Mouse (Mus musculus) limb, embryonic 11.5 days (tissue): ENCODE data around the gene Plekha8. TPM values are rescaled to one million over a fixed set of nuclear protein-coding genes. Genes with fewer than 3 reads are reported as not detected.

Experiments
- ATAC-seq: fragments of 200-750 bp; cut with Nextera tagmentation; 2 replicates; pipeline ENCODE4 v1.8.0; 2017; ENCODE audit warnings: low read depth; ENCODE audit not compliant: insufficient number of reproducible peaks, low FRiP score, low TSS enrichment
- DNase-seq: peaks from one replicate; pipeline ENCODE4 v3.0.0-alpha.2; 2015; ENCODE audit warnings: low spot score
- H3K27ac ChIP-seq: fragments of 300-500 bp; sonication (generic); replicated peaks from 2 replicates; pipeline ENCODE4 v1.5.1; 2014; ENCODE audit warnings: low read depth, mild to moderate bottlenecking, low read length
- H3K27me3 ChIP-seq: fragments of 300-500 bp; sonication (generic); 2 replicates; pipeline ENCODE4 v1.6.1; 2014; ENCODE audit warnings: mild to moderate bottlenecking, low read length, mixed read lengths; ENCODE audit not compliant: control insufficient read depth, insufficient read depth
- H3K36me3 ChIP-seq: fragments of 300-500 bp; sonication (generic); 2 replicates; pipeline ENCODE4 v1.6.1; 2014; ENCODE audit warnings: mild to moderate bottlenecking, low read length, moderate library complexity, mixed read lengths; ENCODE audit not compliant: control insufficient read depth, insufficient read depth
- H3K4me1 ChIP-seq: fragments of 300-500 bp; sonication (generic); 2 replicates; pipeline ENCODE4 v1.6.1; 2014; ENCODE audit warnings: low read length, mixed read lengths; ENCODE audit not compliant: control insufficient read depth, insufficient read depth
- H3K4me2 ChIP-seq: fragments of 300-500 bp; sonication (generic); 2 replicates; pipeline ENCODE4 v1.6.1; 2014; ENCODE audit warnings: low read depth, mild to moderate bottlenecking, moderate library complexity; ENCODE audit not compliant: severe bottlenecking
- H3K4me3 ChIP-seq: fragments of 300-500 bp; sonication (generic); 2 replicates; pipeline ENCODE4 v1.5.1; 2014; ENCODE audit warnings: low read depth, low read length
- H3K9ac ChIP-seq: fragments of 300-500 bp; sonication (generic); 2 replicates; pipeline ENCODE4 v1.6.1; 2014; ENCODE audit warnings: mild to moderate bottlenecking, low read length
- H3K9me3 ChIP-seq: fragments of 300-500 bp; sonication (generic); 2 replicates; pipeline ENCODE4 v1.6.1; 2016; ENCODE audit warnings: low read length; ENCODE audit not compliant: control insufficient read depth
- WGBS: fragments of 180-500 bp; shearing (Covaris S2); extraction: QIAGEN DNeasy Blood & Tissue Kit; methylation state at CpG from one replicate; pipeline ENCODE4 v1.1.7; 2014; 5-methylcytosine and 5-hydroxymethylcytosine counted together
- polyA plus RNA-seq: library from polyadenylated mRNA; unstranded; fragments of >200 nt; fragmentation: Nextera tagmentation; extraction: Ambion mirVana; gene quantifications from 2 replicates; pipeline ENCODE4 v1.2.1, GENCODE M21; 2014

Gene Plekha8
- polyA plus RNA-seq, 1 experiment from 2014 or later = 26.5 TPM

- Histone ChIP-seq H3K36me3 (no peaks in the 10 kb centered on the region), H3K27me3 (no peaks in the 10 kb centered on the region), H3K4me3 (peak overlapping the region; percentile 40), H3K4me1 (0 out of 2 replicates have a peak, but pooled peaks cover 5% of the 10 kb centered on the region), H3K9me3 (no peaks in the 10 kb centered on the region), H3K4me2 (peak overlapping the region; percentile 79), H3K27ac (no peak overlapping the region; the same call in 1 of the 2 replicates), H3K9ac (peak overlapping the region; percentile 43; the same call in 1 of the 2 replicates)
- ATAC-seq = no peak
- WGBS = 20% methylated on average over 6 of the region's 6 CpGs
- no peak for DNase-seq
Measured at GRCm38 (mm10) chr6:54566546-54566919, 28.4 kb upstream of the Plekha8 start.

GRCm38 (mm10) chr6:54569776-54570175 lies 25.1 kb upstream of the Plekha8 start:
- Histone ChIP-seq H3K27ac (no peak overlapping the region), H3K4me3 (no peak overlapping the region)
- ATAC-seq = no peak

GRCm38 (mm10) chr6:54573218-54573955 lies 21.5 kb upstream of the Plekha8 start:
- WGBS = 44% methylated on average over 6 of the region's 6 CpGs
- Histone ChIP-seq H3K9me3 (no peaks in the 10 kb centered on the region), H3K9ac (no peak overlapping the region), H3K27me3 (no peaks in the 10 kb centered on the region), H3K4me1 (0 out of 2 replicates have a peak, but pooled peaks cover 6% of the 10 kb centered on the region), H3K27ac (no peak overlapping the region), H3K36me3 (no peaks in the 10 kb centered on the region), H3K4me2 (no peak overlapping the region), H3K4me3 (no peak overlapping the region)
- ATAC-seq = no peak
- no peak for DNase-seq

More at GRCm38 (mm10) chr6:54569776-54570175, 25.1 kb upstream of the Plekha8 start:
- Histone ChIP-seq H3K9ac (no peak overlapping the region), H3K9me3 (no peaks in the 10 kb centered on the region), H3K4me1 (0 out of 2 replicates have a peak, but pooled peaks cover 5% of the 10 kb centered on the region), H3K4me2 (no peak overlapping the region), H3K27me3 (no peaks in the 10 kb centered on the region), H3K36me3 (no peaks in the 10 kb centered on the region)
- no peak for DNase-seq
- 38% methylated on average over 7 of the region's 7 CpGs for WGBS

- no peaks in the 10 kb centered on the region for H3K9me3 ChIP-seq
- no peaks in the 10 kb centered on the region for H3K36me3 ChIP-seq
- WGBS = 23% methylated on average over 2 of the region's 2 CpGs
- ATAC-seq = no peak
- H3K4me1 ChIP-seq = peaks cover under 1% of the 10 kb centered on the region; the same call in 1 of the 2 replicates
- H3K9ac ChIP-seq = no peak overlapping the region
- H3K4me3 ChIP-seq = no peak overlapping the region
- peak; percentile 59 for DNase-seq
- H3K4me2 ChIP-seq = no peak overlapping the region
- H3K27ac ChIP-seq = no peak overlapping the region
- H3K27me3 ChIP-seq = no peaks in the 10 kb centered on the region
Measured at GRCm38 (mm10) chr6:54586175-54586574, 8.7 kb upstream of the Plekha8 start.

- H3K4me3 ChIP-seq = no peak overlapping the region
- H3K9ac ChIP-seq = no peak overlapping the region
- no peak for ATAC-seq
- no peak overlapping the region for H3K27ac ChIP-seq
- no peaks in the 10 kb centered on the region for H3K27me3 ChIP-seq
- no peak overlapping the region for H3K4me2 ChIP-seq
- H3K36me3 ChIP-seq = no peaks in the 10 kb centered on the region
- H3K4me1 ChIP-seq = peaks cover 5% of the 10 kb centered on the region; the same call in 1 of the 2 replicates
- 84% methylated on average over 8 of the region's 8 CpGs for WGBS
- H3K9me3 ChIP-seq = no peaks in the 10 kb centered on the region
- DNase-seq = no peak
Measured at GRCm38 (mm10) chr6:54586911-54587310, 8.0 kb upstream of the Plekha8 start.

- no peak overlapping the region for H3K4me2 ChIP-seq
- DNase-seq = no peak
- H3K4me3 ChIP-seq = no peak overlapping the region
- WGBS = 74% methylated on average over 4 of the region's 4 CpGs
- no peaks in the 10 kb centered on the region for H3K36me3 ChIP-seq
- no peaks in the 10 kb centered on the region for H3K9me3 ChIP-seq
- no peak overlapping the region for H3K27ac ChIP-seq
- H3K4me1 ChIP-seq = peaks cover 5% of the 10 kb centered on the region; the same call in 1 of the 2 replicates
- no peaks in the 10 kb centered on the region for H3K27me3 ChIP-seq
- no peak overlapping the region for H3K9ac ChIP-seq
- no peak for ATAC-seq
Measured at GRCm38 (mm10) chr6:54587683-54588082, 7.2 kb upstream of the Plekha8 start.

- Histone ChIP-seq H3K27me3 (no peaks in the 10 kb centered on the region), H3K4me1 (peaks cover 5% of the 10 kb centered on the region; the same call in 1 of the 2 replicates), H3K9ac (no peak overlapping the region), H3K27ac (no peak overlapping the region), H3K4me2 (no peak overlapping the region), H3K4me3 (no peak overlapping the region), H3K36me3 (no peaks in the 10 kb centered on the region), H3K9me3 (no peaks in the 10 kb centered on the region)
- ATAC-seq (no peak), DNase-seq (no peak)
- 75% methylated on average over 1 of the region's 1 CpGs for WGBS
Measured at GRCm38 (mm10) chr6:54588212-54588611, 6.7 kb upstream of the Plekha8 start.

- 95% methylated on average over 2 of the region's 2 CpGs for WGBS
- H3K27me3 ChIP-seq = no peaks in the 10 kb centered on the region
- DNase-seq (no peak), ATAC-seq (no peak)
- no peaks in the 10 kb centered on the region for H3K36me3 ChIP-seq
- no peak overlapping the region for H3K27ac ChIP-seq
- no peak overlapping the region for H3K9ac ChIP-seq
- no peaks in the 10 kb centered on the region for H3K9me3 ChIP-seq
- H3K4me3 ChIP-seq = no peak overlapping the region
- peaks cover 5% of the 10 kb centered on the region; the same call in 1 of the 2 replicates for H3K4me1 ChIP-seq
- no peak overlapping the region for H3K4me2 ChIP-seq
Measured at GRCm38 (mm10) chr6:54590691-54591090, 4.2 kb upstream of the Plekha8 start.
